Mouse (Mus musculus): ENCODE results near the gene Fank1.

GRCm38 (mm10) chr7:133768517-133768916, 8.1 kb upstream of the Fank1 start:
- TF ChIP-seq MAX (IDR thresholded peaks at IDR 0.05) (no peak), USF1 (IDR thresholded peaks at IDR 0.05; ENCODE audit: low read depth) (no peak), CEBPB (IDR thresholded peaks at IDR 0.05; ENCODE audit: low read depth) (no peak)
